Mouse (Mus musculus): ENCODE results near the gene Gm815.

Gene Gm815

DNA sequence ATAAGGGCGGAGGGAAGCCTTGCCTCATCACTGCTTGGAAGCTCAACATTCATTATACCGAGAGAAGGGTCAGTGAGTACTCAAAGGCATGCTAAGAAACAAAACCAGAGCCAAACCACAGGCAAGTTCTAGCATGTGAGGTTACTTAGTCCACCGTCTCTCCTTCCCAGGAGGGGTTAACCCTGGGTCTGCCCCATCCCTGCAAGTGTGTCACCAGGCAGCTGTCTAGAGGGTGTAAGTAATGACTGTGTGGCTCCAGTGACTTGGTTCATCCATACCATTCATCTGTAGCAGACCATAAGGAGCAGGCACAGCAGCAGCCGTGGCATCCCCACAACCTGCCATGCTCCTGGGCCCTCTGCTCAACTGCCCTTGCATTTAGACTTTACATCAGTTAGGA lies 5.8 kb upstream of the Gm815 start:
- no peak for DNase-seq (ENCODE audit: low spot score)

- peak; percentile 53 for DNase-seq (ENCODE audit: low spot score)
Observed at GRCm38 (mm10) chr19:26881866-26882427, 3.7 kb upstream of the Gm815 start.

- DNase-seq (ENCODE audit: low spot score), result no peak
Observed at GRCm38 (mm10) chr19:26888171-26888570, 2.5 kb downstream of the Gm815 start.

DNA sequence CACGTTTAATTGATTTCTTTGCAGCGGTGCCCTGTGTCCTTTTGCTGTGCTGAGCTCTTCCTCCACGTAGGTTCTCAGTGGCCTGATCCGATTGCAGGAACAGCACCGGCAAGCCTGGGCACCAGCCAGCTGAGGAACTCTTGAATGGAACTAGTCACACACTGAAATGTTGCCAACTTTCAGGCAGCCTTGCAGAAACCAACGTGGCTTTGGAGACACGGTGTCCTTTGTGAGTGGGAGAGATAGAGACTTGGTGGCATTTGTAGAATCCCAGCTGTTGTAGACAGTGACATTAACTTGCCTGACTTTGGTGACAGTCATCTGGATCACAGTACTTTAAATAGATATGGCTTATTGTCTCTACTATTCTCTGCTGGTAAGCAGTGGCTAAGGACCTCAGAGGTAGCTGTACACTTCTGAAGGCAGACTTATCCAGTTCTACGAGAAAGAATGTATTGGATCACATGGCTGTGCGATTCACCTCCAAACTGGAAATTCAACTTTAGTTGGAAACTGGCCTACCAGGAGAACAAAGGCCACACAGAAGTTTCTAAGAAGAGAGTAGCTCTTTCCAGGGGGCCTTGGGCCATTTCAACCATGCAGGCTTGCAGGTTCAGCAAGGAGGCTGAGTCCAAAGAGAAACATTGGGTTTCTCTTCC lies 5.8 kb downstream of the Gm815 start:
- peak; percentile 66 for DNase-seq (ENCODE audit: low spot score)

- no peak for DNase-seq (ENCODE audit: low spot score)
Observed at GRCm38 (mm10) chr19:26892861-26893260, 7.2 kb downstream of the Gm815 start.

GRCm38 (mm10) chr19:26902162-26902561 lies 16.5 kb downstream of the Gm815 start:
- no peak for DNase-seq (ENCODE audit: low spot score)

DNA sequence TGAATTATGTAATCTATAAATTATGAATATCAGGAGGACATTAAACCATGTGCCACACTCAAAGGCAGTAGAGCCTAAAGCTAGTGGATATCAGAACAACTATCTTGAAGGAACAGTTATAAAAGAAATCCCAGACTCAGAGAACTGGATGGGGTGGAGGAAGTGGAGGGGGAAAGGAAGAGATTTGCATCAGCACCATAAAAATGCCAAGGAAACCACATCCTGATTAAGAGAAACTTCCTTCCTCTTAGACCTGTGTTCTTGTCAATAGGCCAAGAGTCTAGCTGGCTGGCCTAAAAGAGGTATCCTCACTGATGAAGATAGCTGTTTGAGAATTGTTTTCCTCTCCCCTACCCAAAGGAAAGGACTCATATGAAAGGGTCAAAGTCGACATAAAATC lies 28.6 kb downstream of the Gm815 start:
- no peak for DNase-seq (ENCODE audit: low spot score)

GRCm38 (mm10) chr19:26920816-26921215 lies 35.1 kb downstream of the Gm815 start:
- DNase-seq (ENCODE audit: low spot score), result no peak

DNA sequence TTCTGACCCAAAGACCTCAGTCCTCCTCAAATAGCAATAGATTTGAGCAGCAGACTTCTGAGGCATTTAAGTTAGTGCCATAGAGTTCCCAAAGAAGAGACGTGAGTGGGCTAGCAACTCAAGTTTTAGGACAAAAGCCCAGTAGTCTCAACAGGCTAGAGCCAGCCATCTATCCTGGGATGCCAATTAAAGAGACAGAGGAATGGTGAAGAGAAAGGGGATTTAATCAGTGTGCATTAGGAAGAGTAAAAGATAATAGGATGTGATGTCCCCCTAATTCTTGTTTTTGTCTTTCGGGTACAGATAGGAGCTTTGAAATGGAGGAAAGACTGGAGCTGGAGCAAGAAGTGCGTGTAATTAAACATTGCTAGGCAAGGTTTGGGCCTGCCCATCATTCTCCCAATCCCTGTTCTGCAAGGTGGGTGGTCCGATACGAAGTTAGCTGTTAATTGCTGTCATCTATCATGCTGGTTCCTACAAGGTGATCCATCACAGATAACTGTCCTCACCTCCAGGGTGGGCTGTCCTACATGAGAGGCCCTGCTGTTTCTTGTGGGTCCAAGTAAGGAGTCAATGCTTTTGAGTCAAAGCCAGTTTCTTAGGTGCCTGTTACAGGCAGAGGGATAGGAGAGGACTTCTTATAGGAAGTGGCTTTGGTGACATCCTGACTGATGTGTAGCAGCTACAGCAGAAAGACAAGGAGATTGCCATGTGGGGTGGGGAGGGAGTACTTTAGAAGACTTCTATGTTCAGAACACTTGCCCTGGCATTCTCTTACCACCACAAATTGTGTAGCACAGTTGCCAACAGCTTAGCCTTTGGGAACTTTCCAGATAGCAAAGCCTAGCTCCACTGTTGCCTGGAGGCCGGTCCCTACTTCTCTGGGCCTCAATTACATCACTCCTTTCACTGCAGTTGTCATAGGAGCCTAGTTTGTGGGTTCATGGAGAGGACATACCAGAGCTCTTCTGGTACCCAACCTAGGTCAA lies 44.9 kb downstream of the Gm815 start:
- DNase-seq (ENCODE audit: low spot score), result no peak

DNA sequence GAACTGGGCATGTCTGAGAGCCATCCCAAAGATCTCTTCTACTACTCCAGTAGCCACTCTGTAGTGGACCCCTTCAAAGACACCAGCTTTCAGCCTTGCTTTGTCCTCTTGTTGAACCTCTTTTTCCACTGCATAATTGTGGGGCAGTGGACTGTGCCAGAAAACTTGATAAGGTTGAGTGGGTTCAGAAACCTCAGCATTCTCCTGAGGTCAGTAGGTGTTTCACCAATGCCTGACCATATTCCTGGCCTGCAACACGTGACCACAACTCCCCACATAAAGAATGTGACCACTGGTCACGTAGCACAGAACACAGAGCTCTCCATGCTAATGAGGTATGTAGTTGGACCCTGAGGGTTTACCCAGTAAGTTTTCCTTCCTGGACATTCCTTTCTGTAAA lies 48.5 kb downstream of the Gm815 start:
- no peak for DNase-seq (ENCODE audit: low spot score)
